Mouse (Mus musculus): ENCODE data around the gene Dcaf8. TPM values are rescaled to one million over a fixed set of nuclear protein-coding genes. Genes with fewer than 3 reads are reported as not detected.

The Dcaf8 gene
- polyA plus RNA-seq, 1 experiment: 4.3 TPM

DNA sequence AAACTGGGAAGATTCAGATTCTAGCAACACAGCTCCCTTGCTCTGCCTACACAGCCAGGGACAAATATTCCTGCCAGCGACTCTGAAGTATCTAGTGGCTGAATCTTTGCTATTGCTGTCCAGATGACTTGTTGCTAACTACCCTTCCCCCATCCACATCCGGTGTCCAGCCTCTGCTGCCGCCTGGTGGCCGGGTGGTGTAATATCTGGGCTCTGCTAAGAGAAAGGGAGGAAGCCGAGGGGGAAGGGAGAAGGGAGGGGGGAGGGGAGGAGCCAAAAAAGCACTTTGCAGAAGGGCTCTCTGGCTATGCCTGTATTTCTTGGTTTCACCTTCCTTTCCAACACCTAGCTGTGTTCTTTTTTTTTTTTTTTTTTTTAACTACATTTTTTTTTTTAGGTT, 69.3 kb downstream of the Dcaf8 start:
- no peaks in the 10 kb centered on the region for H3K9me3 ChIP-seq (ENCODE audit: control insufficient read depth, low read length)
- no peak for TF ChIP-seq TAL1 (IDR thresholded peaks at IDR 0.05; ENCODE audit: low read length)
- H3K4me1 ChIP-seq (ENCODE audit: control insufficient read depth): peaks cover 7% of the 10 kb centered on the region
- no peak overlapping the region for H3K4me3 ChIP-seq (replicated peaks)
- H3K36me3 ChIP-seq (ENCODE audit: control insufficient read depth): no peaks in the 10 kb centered on the region
- peaks cover 7% of the 10 kb centered on the region for H3K27me3 ChIP-seq (ENCODE audit: control insufficient read depth)

GRCm38 (mm10) chr1:172218164-172218910, 70.5 kb downstream of the Dcaf8 start:
- TF ChIP-seq TAL1 (IDR thresholded peaks at IDR 0.05; ENCODE audit: low read length) (no peak), GATA1 (IDR thresholded peaks at IDR 0.05; ENCODE audit: low read length) (no peak)
- Histone ChIP-seq H3K36me3 (ENCODE audit: control insufficient read depth) (no peaks in the 10 kb centered on the region), H3K9me3 (ENCODE audit: control insufficient read depth, low read length) (no peaks in the 10 kb centered on the region), H3K4me1 (ENCODE audit: control insufficient read depth) (peaks cover 7% of the 10 kb centered on the region), H3K27me3 (ENCODE audit: control insufficient read depth) (no peaks in the 10 kb centered on the region), H3K4me3 (replicated peaks) (no peak overlapping the region)

DNA sequence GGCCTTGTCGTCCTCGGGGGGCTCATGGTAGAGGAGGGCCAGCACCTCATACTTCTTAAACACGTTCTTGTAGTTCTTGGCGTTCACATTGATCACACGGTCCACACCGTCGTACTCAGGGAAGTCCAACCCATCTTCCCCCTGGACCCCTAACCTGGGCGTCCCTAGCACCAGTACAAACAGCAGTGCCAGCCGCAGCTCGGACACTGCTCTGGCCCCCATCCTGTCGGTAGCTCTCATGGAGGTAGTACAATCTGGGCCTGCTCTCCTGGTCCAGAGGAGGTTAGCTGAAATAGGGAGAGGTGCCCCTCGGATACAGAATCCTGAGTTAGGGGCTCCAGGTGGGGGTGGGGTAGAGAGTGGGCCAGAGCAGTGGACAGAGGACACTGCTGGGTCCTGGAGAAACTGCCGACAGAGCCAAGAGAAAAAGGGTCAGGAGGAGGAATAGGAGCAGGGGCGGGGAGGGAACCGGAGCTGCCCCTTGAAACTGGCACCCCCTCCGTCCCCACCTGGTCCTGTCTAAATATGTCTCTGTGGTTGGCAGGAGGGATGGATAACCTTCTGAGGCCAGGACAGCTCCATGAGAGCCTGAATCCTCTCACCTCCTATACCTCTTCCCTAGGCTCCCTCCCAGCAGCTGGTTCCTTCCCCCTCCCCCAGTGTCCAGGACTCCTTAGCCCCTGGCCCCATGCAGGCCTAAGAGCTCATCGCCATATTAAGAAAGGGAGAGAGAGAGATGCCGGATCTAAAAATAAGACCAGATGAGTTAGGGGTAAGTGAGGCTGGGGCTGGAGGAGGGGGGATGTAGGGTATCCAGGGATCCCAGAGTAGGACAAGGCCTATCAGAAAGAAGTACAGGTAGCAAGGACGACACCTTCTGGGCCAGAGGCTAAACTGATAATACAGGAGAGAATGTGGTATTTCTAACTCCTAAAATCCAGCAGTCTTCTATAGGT, 71.8 kb downstream of the Dcaf8 start, which contains the start of gene Casq1:
Gene Casq1 (minus strand): TSS at position 418 of the 956 bp plus-strand sequence.
- peaks cover 7% of the 10 kb centered on the region for H3K4me1 ChIP-seq (ENCODE audit: control insufficient read depth)
- no peaks in the 10 kb centered on the region for H3K27me3 ChIP-seq (ENCODE audit: control insufficient read depth)
- no peaks in the 10 kb centered on the region for H3K9me3 ChIP-seq (ENCODE audit: control insufficient read depth, low read length)
- no peak for TF ChIP-seq GATA1 (IDR thresholded peaks at IDR 0.05; ENCODE audit: low read length)
- no peak for TF ChIP-seq TAL1 (IDR thresholded peaks at IDR 0.05; ENCODE audit: low read length)
- H3K36me3 ChIP-seq (ENCODE audit: control insufficient read depth): no peaks in the 10 kb centered on the region
- H3K4me3 ChIP-seq (replicated peaks): no peak within 1 kb of the TSS

DNA sequence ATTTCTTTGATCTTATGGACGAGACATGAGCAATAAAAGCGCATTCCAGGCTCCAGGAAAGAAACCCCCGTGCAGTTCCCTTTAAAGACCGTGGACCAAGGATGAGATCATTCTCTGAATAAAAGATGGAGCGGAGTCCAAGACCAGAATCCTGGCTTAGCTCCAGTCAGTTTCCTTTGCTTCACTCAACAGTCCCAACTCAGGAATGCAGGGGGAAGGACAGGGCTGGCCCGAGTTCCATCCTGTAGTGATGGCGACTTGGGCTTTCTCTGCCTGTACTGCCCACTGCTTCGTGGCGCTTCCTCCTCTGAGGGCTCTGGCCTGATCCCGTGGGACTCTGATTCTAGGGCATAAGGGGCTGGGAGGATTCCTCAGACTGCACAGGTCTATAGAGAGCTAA, 72.5 kb downstream of the Dcaf8 start:
- Histone ChIP-seq H3K9me3 (ENCODE audit: control insufficient read depth, low read length) (no peaks in the 10 kb centered on the region), H3K4me1 (ENCODE audit: control insufficient read depth) (peaks cover 7% of the 10 kb centered on the region), H3K4me3 (replicated peaks) (no peak overlapping the region), H3K36me3 (ENCODE audit: control insufficient read depth) (no peaks in the 10 kb centered on the region), H3K27me3 (ENCODE audit: control insufficient read depth) (no peaks in the 10 kb centered on the region)
- no peak for TF ChIP-seq TAL1 (IDR thresholded peaks at IDR 0.05; ENCODE audit: low read length)
- TF ChIP-seq GATA1 (IDR thresholded peaks at IDR 0.05; ENCODE audit: low read length): no peak

GRCm38 (mm10) chr1:172221297-172222063, 73.6 kb downstream of the Dcaf8 start:
- Histone ChIP-seq H3K4me1 (ENCODE audit: control insufficient read depth) (peaks cover 7% of the 10 kb centered on the region), H3K9me3 (ENCODE audit: control insufficient read depth, low read length) (no peaks in the 10 kb centered on the region), H3K27me3 (ENCODE audit: control insufficient read depth) (no peaks in the 10 kb centered on the region), H3K36me3 (ENCODE audit: control insufficient read depth) (no peaks in the 10 kb centered on the region), H3K4me3 (replicated peaks) (no peak overlapping the region)
- no peak for TF ChIP-seq GATA1 (IDR thresholded peaks at IDR 0.05; ENCODE audit: low read length)
- no peak for TF ChIP-seq TAL1 (IDR thresholded peaks at IDR 0.05; ENCODE audit: low read length)

GRCm38 (mm10) chr1:172228209-172228608, 80.3 kb downstream of the Dcaf8 start:
- Histone ChIP-seq H3K27me3 (ENCODE audit: control insufficient read depth) (no peaks in the 10 kb centered on the region), H3K4me1 (ENCODE audit: control insufficient read depth) (no peaks in the 10 kb centered on the region)
- TF ChIP-seq GATA1 (IDR thresholded peaks at IDR 0.05; ENCODE audit: low read length) (no peak), TAL1 (IDR thresholded peaks at IDR 0.05; ENCODE audit: low read length) (no peak)

DNA sequence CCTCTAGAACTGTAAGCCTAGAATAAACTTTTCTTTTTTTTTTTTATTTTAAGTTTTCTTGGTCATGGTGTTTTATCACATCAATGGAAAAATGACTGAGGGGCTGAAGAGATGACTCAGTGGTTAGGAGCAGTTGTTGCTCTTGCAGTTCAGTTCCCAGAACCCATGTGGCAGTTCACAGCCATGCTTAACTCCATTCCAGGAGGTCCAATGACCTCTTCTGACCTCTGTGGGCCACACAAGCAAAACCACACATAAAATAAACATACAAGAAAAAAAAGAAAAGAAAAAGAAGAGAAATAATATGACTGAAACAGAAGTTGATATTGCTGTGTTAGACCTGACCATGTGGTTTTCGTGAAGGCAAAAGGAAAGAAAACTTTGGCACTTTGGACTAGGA, 81.3 kb downstream of the Dcaf8 start:
- TF ChIP-seq TAL1 (IDR thresholded peaks at IDR 0.05; ENCODE audit: low read length): no peak
- Histone ChIP-seq H3K4me3 (replicated peaks) (no peak overlapping the region), H3K4me1 (ENCODE audit: control insufficient read depth) (no peaks in the 10 kb centered on the region), H3K27me3 (ENCODE audit: control insufficient read depth) (no peaks in the 10 kb centered on the region), H3K36me3 (ENCODE audit: control insufficient read depth) (no peaks in the 10 kb centered on the region), H3K9me3 (ENCODE audit: control insufficient read depth, low read length) (no peaks in the 10 kb centered on the region)

More at GRCm38 (mm10) chr1:172228209-172228608, 80.3 kb downstream of the Dcaf8 start:
- H3K4me3 ChIP-seq (replicated peaks): no peak overlapping the region
- H3K36me3 ChIP-seq (ENCODE audit: control insufficient read depth): no peaks in the 10 kb centered on the region
- H3K9me3 ChIP-seq (ENCODE audit: control insufficient read depth, low read length): no peaks in the 10 kb centered on the region

GRCm38 (mm10) chr1:172240945-172241708, 93.2 kb downstream of the Dcaf8 start:
- peaks cover 17% of the 10 kb centered on the region for H3K27me3 ChIP-seq (ENCODE audit: control insufficient read depth)
- TF ChIP-seq GATA1 (IDR thresholded peaks at IDR 0.05; ENCODE audit: low read length) (no peak), TAL1 (IDR thresholded peaks at IDR 0.05; ENCODE audit: low read length) (no peak)
- no peaks in the 10 kb centered on the region for H3K4me1 ChIP-seq (ENCODE audit: control insufficient read depth)
- H3K36me3 ChIP-seq (ENCODE audit: control insufficient read depth): no peaks in the 10 kb centered on the region
- H3K4me3 ChIP-seq (replicated peaks): no peak overlapping the region
- H3K9me3 ChIP-seq (ENCODE audit: control insufficient read depth, low read length): no peaks in the 10 kb centered on the region

All from erythroblast, embryonic 14.5 days (primary cell).